Mouse (Mus musculus): Measurements from ENCODE around the gene Cers3.

Gene Cers3

DNA sequence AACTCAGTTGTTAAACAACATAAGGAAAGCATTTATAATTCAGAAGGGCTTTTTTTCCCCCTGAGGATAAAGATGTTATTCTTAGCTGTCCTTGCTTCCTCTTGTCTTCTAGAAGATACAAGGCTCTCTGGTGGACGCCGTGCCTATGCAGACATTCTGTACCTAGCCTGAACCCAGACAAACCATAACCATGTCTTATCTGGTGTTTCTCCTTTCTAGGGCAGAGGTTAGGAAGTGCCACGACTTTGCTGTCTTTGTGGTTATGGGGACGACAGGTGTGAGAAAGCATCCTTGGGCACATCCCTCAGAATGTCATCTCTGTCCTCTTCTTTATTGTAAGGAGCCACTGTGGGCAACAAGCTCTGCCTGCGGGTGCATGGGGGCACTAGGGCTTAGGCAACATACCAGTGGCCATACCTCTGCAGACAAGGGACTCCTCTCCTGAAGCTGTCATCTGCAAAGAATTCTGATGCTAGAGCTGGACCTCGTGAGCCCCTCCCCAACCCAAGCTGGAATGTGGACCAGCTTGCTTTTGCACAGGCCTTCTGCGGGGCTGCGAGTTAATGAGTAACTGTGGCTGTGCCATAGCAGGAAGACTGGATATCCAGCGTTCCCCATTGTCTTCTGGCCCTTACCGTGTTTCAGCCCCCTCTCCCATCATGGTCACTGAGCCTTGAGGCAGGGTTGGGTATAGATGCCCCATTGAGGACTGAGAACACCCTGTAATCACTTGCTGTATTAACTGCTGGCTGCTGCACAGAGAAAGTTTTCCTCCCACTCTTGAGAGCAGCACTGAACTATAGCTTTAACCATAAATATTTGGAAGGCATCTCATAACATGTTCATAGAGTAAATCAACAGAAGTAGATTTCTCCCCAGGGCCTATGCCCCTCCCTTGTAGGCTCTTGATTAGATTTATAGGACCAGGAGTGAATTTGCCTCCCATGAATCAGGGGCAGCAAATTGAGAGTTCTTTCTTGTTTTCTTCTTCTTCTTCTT, 36.9 kb downstream of the Cers3 start:
- peak; percentile 52 to 55 for DNase-seq

- no peak for DNase-seq
Measured at GRCm38 (mm10) chr7:66786476-66786875, 43.2 kb downstream of the Cers3 start.

GRCm38 (mm10) chr7:66787816-66788215, 44.5 kb downstream of the Cers3 start:
- no peak for DNase-seq

DNA sequence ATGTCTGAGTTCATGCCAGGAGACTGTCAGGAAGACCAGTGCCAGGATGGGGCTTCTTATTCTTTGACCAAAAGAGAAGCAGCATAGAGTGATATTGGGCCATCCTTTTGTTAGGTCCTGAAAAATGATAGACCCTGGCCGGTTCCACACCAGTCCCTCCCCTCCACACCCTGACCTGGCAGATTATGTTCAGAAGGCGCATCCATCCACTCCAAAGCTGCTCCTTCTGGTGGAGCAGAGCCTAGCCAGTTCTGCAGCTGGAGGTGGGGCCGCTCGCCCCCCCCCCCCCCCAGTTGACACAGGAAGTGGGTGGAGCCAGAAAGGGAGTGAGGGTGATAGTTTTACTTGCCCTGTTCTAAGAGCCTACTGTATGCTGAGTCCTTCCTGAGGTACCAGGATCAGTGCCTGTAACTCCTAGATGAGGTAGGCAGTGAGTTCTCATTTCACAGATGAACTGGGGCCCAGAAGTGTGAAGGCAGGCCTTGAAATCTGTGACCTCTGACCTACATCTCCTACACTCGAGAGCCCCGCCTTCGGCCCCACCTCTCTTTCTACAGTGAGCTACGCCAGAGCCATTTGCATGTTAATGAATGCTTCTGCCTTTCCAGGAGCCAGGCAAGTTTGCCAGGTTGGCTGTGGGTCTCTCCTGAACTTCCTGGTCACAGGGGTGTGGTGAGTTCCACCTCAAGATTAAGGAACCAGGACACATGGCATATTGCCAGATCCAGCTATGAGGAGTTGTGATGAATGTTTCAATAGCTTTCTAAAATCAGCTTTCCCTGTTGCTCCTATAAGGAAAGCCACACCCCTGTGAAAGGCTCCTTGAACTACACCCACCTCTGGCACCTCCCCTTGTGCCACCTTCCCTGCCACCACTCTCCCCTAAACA, 46.8 kb downstream of the Cers3 start:
- DNase-seq: peak; percentile 57 to 61

DNA sequence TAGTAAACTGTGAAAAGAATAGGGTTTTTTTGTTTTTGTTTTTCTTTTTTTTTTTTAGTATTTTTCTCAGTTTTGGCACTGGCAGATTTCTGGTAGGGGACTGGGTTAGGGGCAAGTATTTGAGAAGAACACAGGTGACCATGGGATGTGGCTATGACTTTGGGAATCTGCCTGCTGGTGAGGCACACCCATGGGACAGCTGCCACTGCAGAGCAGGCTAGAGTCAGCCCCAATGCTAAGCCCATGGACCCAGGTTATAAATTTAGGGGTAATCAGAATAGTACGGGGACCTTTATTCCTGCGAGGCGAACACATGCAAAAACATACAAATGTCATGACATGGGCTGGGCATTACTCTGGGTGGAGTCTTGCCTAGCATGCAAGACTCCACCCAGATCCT, 47.7 kb downstream of the Cers3 start:
- no peak for DNase-seq

DNA sequence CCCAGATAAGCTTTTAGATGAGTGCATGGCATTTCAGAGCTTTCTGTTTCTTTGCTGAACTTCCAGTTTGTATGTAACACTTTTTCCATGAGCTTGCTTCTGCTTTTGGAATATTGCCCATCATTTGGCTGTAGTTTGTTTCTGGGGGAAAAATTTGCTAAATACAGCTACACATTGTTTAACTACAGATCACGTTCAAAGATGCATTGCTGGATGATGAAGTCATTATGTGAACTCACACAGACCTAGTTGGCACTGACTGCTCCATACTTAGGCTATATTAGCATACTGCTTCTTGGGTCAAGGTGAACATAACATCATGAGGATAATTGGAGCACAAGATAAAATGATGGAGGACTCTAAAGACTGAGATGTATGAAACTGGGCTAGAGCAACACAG, 53.6 kb downstream of the Cers3 start:
- no peak for DNase-seq

DNA sequence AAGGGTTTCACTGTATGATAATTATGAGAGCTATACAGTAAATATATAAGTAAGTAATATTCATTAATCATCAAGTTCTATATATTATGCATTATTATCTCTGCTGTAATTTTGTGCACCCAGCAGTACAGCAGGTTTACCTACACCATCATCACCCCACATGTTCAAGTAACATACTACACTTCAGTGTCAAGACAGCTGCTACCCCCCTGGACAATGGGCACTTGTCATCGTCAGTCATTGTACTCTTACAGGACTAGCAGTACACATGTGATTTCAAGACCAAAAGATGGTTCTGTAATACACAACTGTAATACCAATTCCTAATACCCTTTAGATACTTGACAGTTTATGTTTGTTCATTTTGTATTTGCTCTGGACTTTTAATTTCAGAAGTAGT, 54.0 kb downstream of the Cers3 start:
- DNase-seq: no peak

DNA sequence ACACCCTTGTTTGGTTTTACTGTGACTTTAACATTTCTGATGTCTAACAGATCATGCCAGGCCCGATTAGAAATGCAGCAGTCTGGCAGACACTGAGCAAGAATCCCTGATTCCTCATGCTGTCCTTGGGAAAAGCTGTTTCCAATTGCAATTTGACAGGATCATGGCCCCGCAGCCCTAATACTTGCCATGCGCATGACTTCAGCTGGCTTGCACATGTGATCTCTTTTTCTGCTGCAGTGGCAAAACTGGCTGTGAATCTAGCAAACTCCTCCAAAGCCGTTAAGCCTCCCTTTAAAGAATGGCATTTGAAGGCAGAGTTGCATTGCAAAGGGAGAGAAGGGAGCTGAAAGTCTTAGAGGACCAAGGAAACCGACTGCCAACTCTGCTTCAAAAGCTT, 55.5 kb downstream of the Cers3 start:
- peak; percentile 4 to 11 for DNase-seq

- DNase-seq: no peak
Measured at GRCm38 (mm10) chr7:66800784-66801183, 57.5 kb downstream of the Cers3 start.

DNA sequence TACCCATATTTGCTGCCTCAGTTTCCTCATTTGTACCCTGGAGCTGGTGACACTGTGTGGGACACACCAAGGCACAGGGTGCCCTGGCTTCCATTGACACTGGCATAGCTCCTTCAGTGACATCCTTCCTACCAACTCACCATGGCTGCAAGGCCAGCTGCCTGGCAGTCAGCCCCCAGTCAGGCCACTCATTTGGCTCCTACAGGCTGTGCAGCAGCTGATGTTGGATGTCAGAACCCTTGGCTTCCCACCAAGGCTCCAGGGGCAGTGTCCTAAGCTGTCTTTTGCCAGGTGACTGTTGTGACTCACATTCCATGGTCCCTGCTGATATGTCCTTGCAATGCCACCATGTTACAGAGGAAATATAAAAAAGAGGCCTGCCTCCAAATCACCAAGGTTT, 58.5 kb downstream of the Cers3 start:
- DNase-seq: no peak

DNA sequence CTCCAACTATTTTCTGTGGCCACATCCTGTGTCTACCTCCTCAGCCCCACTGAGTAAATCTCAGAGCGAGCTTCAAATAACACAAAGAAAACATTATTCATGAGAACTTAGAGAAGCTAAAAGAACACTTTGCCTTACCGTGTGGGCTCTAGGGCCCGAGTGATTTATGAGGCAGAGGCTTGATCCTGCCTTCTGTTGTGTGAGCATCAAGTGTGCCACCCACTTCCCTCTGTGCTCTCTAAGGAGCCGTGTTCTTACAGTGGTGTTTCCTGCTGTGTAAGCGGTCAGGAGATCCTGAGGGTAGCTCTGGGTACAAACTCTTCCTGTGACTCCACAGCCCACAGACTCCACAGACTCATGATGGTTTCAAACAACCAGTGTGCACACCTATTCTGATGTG, 60.5 kb downstream of the Cers3 start:
- no peak for DNase-seq

DNA sequence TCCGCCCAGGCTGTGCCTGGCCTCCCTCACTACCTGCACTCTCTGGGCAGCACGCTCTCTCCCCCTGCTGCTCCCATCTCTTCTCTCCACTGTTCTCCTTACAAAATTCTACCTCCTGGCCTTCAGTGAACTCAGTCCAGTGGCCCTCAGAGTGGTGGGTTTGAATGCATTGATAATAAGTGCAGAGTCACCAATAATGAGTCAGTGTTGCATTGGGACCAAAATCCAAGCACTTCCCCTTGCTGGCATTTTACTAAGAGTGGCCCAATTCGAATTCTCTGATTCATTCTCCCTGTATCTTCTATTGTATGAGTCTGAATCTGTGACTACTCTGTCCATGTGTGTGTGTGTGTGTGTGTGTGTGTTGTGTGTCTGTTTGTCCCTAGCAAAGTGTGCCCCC, 63.5 kb downstream of the Cers3 start:
- no peak for DNase-seq

DNA sequence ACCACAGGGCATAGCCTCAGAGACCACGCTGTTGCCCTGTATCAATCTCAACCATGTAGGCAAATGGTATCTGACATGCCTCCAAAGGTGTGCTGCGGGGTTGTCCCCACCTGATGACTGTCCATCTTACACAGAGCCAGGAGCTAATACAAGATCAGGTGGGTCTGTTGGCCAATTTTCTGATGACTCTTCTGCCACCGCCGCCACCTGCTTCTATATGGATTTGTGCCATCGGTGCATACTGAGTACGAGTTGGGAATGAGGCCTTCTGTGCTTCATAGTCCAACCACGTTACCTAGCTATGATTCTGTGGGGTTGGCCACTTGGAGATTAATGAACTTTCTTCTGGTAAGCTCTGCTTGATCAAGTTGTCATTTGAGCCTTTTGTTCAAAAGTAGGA, 67.1 kb downstream of the Cers3 start:
- DNase-seq: no peak

GRCm38 (mm10) chr7:66811294-66811693, 68.0 kb downstream of the Cers3 start:
- no peak for DNase-seq

- DNase-seq: no peak
Measured at GRCm38 (mm10) chr7:66812289-66812688, 69.0 kb downstream of the Cers3 start.

GRCm38 (mm10) chr7:66812737-66813136, 69.4 kb downstream of the Cers3 start:
- DNase-seq: no peak

DNA sequence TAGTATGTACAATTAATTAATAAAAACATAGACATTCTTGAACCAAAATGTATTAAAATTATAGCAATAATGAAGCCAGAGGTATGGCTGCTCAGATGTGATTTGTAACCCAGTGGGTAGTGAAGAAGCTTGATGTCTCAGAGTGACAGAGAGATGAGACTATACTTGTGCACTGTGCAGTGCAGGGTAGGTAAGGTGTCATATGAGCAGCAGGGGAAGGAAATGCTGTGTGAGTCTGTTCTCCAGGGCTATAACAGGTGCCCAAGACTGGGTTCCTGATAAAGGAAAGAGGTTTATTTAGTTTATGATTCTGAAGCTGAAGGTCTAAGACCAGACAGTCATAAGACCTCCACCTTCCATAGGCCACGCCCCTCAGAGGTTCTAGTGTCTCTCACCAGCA, 69.9 kb downstream of the Cers3 start:
- DNase-seq: no peak

DNA sequence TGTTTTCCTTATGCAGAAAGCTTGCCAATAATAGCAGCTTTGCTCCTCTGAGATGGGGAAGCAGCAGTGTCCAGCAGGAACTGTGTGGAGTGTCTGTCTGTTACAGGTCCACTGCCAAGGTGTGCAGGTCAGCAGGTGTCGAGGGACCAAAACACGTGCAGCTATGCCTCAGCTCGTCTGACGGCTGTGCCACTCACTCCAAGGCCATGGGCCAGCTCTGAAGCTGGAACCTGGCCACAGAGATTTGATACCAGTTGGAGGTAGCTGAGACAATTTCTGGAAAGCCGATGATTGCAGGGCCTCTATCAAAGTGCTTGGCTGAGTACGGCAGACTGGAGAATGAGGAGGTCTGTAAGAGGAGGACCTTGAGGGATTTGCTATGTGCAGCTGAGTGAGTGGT, 72.2 kb downstream of the Cers3 start:
- DNase-seq: no peak

- peak; percentile 17 to 68 for DNase-seq
Measured at GRCm38 (mm10) chr7:66820034-66820433, 76.7 kb downstream of the Cers3 start.

DNA sequence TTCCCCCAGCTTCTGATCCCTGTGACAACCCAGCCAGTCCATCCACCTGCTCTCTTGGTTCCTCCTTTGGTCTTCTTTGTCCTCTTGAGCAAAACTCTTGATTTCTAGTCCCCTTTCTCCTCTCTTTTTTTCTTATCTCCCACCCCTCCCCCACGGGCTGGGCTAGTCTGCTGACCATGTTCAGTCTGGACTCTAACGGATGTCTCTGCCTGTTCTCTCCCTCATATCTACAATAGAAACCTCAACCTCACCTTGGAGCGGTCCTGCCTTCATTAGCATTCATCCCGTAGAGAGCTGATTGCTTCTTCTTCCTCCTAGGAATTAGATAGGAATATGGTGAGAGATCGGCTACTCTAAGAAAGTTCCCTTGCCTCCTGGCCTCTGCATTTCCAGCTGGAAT, 87.5 kb downstream of the Cers3 start:
- DNase-seq: no peak

DNA sequence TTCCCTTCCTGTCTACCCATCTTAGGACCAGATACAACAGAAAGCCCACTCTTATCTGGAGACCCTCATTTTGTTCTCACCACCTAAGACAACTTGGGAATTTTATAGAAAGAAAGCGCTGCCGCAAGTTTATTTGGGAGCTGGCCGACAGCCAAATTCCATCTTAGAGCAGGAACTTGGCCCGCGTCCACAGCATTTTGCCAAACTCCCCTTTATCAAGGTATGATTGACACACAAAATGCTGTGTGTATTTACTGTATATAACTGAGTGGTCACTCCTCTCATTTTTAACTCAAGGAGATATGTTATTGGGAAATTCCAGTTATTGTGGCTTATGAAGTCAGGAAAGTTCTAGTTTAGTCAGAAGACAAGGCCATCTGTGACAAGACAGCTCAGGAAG, 88.0 kb downstream of the Cers3 start:
- peak in 1 of 2 experiments; percentile 71 for DNase-seq

GRCm38 (mm10) chr7:66839463-66840007, 96.2 kb downstream of the Cers3 start, which contains the start of gene Adamts17:
TSS of gene Adamts17 (plus strand) at chr7:66839735.
- peak; percentile 96 for DNase-seq
